Mouse (Mus musculus) MEL (cell line): ENCODE data around the gene Afg1l. TPM values are rescaled to one million over a fixed set of nuclear protein-coding genes. Genes with fewer than 3 reads are reported as not detected.

Experiments used
- DNase-seq: peaks from one replicate; pipeline ENCODE4 v3.0.0; 2011; ENCODE audit warnings: low read depth, low spot score
- H3K27ac ChIP-seq: 2 replicates; pipeline ENCODE4 v1.5.1; 2012; ENCODE audit warnings: low read depth, mild to moderate bottlenecking, control low read depth, low read length, moderate library complexity; ENCODE audit not compliant: control insufficient read depth
- H3K27me3 ChIP-seq, 2 experiments: fragments of 150-350 bp in 1 of 2; sonication (generic) in 1 of 2; 2 replicates each; pipeline ENCODE4 v1.6.1; 2012; ENCODE audit warnings: low read length in 2 of 2, mild to moderate bottlenecking in 2 of 2, improper control_type of control experiment in 1 of 2, moderate library complexity in 1 of 2; ENCODE audit not compliant: insufficient read depth in 2 of 2, control insufficient read depth in 1 of 2
- H3K36me3 ChIP-seq, 2 experiments: 2 replicates each; pipeline ENCODE4 v1.6.1; 2012 to 2014; ENCODE audit warnings: low read length in 2 of 2, improper control_type of control experiment in 1 of 2, inconsistent platforms in 1 of 2, mild to moderate bottlenecking in 1 of 2; ENCODE audit not compliant: insufficient read depth in 2 of 2, control insufficient read depth in 1 of 2
- H3K4me1 ChIP-seq, 2 experiments: fragments of 150-350 bp in 1 of 2; sonication (generic) in 1 of 2; 2 replicates each; pipeline ENCODE4 v1.6.1; 2012; ENCODE audit warnings: low read length in 2 of 2, improper control_type of control experiment in 1 of 2, mild to moderate bottlenecking in 1 of 2; ENCODE audit not compliant: insufficient read depth in 2 of 2, control insufficient read depth in 1 of 2
- H3K4me3 ChIP-seq, 2 experiments: fragments of 150-350 bp in 1 of 2; sonication (generic) in 1 of 2; 2 replicates each; pipeline ENCODE4 v1.5.1; 2012; ENCODE audit warnings: low read depth in 2 of 2, low read length in 2 of 2, mild to moderate bottlenecking in 2 of 2, moderate library complexity in 2 of 2, control low read depth in 1 of 2, improper control_type of control experiment in 1 of 2; ENCODE audit not compliant: control insufficient read depth in 1 of 2, insufficient read depth in 1 of 2
- H3K79me2 ChIP-seq: 2 replicates; pipeline ENCODE4 v1.6.1; 2012; ENCODE audit warnings: mild to moderate bottlenecking, low read length, moderate library complexity; ENCODE audit not compliant: control insufficient read depth, poor library complexity, insufficient read depth
- H3K9ac ChIP-seq: 2 replicates; pipeline ENCODE4 v1.6.1; 2012; ENCODE audit warnings: low read depth, mild to moderate bottlenecking, control low read depth, low read length, moderate library complexity; ENCODE audit not compliant: control insufficient read depth, poor library complexity, severe bottlenecking
- H3K9me3 ChIP-seq: fragments of 150-350 bp; sonication (generic); replicated peaks from 2 replicates; pipeline ENCODE4 v1.6.1; 2012; ENCODE audit warnings: mild to moderate bottlenecking, low read length, improper control_type of control experiment, moderate library complexity; ENCODE audit not compliant: insufficient read depth
- BHLHE40 ChIP-seq: IDR thresholded peaks from 2 replicates; pipeline ENCODE4 v1.6.1; 2012; ENCODE audit warnings: low read depth, mild to moderate bottlenecking, inconsistent platforms, low read length, improper control_type of control experiment, borderline replicate concordance
- CHD1 ChIP-seq: IDR thresholded peaks from 2 replicates; pipeline ENCODE4 v1.6.1; 2012; ENCODE audit warnings: low read depth, mild to moderate bottlenecking, inconsistent platforms, low read length, improper control_type of control experiment
- CHD2 ChIP-seq: IDR thresholded peaks from 2 replicates; pipeline ENCODE4 v1.6.1; 2011; ENCODE audit warnings: low read length, improper control_type of control experiment
- CTCF ChIP-seq, 3 experiments: IDR thresholded peaks in 2 of 3; conservative IDR thresholded peaks in 1 of 3; 2 replicates each; pipeline ENCODE4 v1.5.1; 2011 to 2012; ENCODE audit warnings: low read length in 3 of 3, low read depth in 2 of 3, mild to moderate bottlenecking in 2 of 3, improper control_type of control experiment in 1 of 3, inconsistent platforms in 1 of 3, mixed read lengths in 1 of 3, moderate library complexity in 1 of 3; ENCODE audit not compliant: control insufficient read depth in 1 of 3, insufficient read depth in 1 of 3, poor library complexity in 1 of 3, severe bottlenecking in 1 of 3
- EP300 ChIP-seq, 2 experiments: IDR thresholded peaks; 2 replicates each; pipeline ENCODE4 v1.6.1; 2011; ENCODE audit warnings: improper control_type of control experiment in 2 of 2, low read length in 2 of 2, low read depth in 1 of 2, mild to moderate bottlenecking in 1 of 2
- ETS1 ChIP-seq: IDR thresholded peaks from 2 replicates; pipeline ENCODE4 v1.6.1; 2012; ENCODE audit warnings: low read depth, mild to moderate bottlenecking, inconsistent platforms, low read length, improper control_type of control experiment, moderate library complexity
- GABPA ChIP-seq: IDR thresholded peaks from 2 replicates; pipeline ENCODE4 v1.6.1; 2012; ENCODE audit warnings: low read depth, mild to moderate bottlenecking, inconsistent platforms, low read length, improper control_type of control experiment, moderate library complexity
- GATA1 ChIP-seq: IDR thresholded peaks from 2 replicates; pipeline ENCODE4 v1.6.1; 2011; ENCODE audit warnings: low read depth, low read length, improper control_type of control experiment
- HCFC1 ChIP-seq: IDR thresholded peaks from 2 replicates; pipeline ENCODE4 v1.6.1; 2012; ENCODE audit warnings: low read depth, mild to moderate bottlenecking, inconsistent platforms, low read length, improper control_type of control experiment, moderate library complexity
- JUND ChIP-seq: IDR thresholded peaks from 2 replicates; pipeline ENCODE4 v1.6.1; 2011; ENCODE audit warnings: low read depth, mild to moderate bottlenecking, improper control_type of control experiment, low read length
- KAT2A ChIP-seq: conservative IDR thresholded peaks from 2 replicates; pipeline ENCODE4 v1.6.1; 2012; ENCODE audit warnings: low read depth, low read length, improper control_type of control experiment, inconsistent platforms
- MAX ChIP-seq: IDR thresholded peaks from 2 replicates; pipeline ENCODE4 v1.6.1; 2011; ENCODE audit warnings: low read length, improper control_type of control experiment
- MEF2A ChIP-seq: IDR thresholded peaks from 2 replicates; pipeline ENCODE4 v1.6.1; 2014; ENCODE audit warnings: low read depth, mild to moderate bottlenecking, inconsistent platforms, low read length, improper control_type of control experiment; ENCODE audit not compliant: poor library complexity, insufficient replicate concordance, severe bottlenecking; ENCODE audit errors: extremely low read depth
- MXI1 ChIP-seq: IDR thresholded peaks from 2 replicates; pipeline ENCODE4 v1.6.1; 2011; ENCODE audit warnings: mild to moderate bottlenecking, low read depth, low read length, improper control_type of control experiment
- MYB ChIP-seq: IDR thresholded peaks from 2 replicates; pipeline ENCODE4 v1.6.1; 2011; ENCODE audit warnings: mild to moderate bottlenecking, low read depth, low read length, improper control_type of control experiment
- MYC ChIP-seq: IDR thresholded peaks from 2 replicates; pipeline ENCODE4 v1.6.1; 2011; ENCODE audit warnings: low read depth, mild to moderate bottlenecking, low read length, improper control_type of control experiment, moderate library complexity
- NRF1 ChIP-seq: IDR thresholded peaks from 2 replicates; pipeline ENCODE4 v1.6.1; 2014; ENCODE audit warnings: low read depth, mild to moderate bottlenecking, inconsistent platforms, low read length, improper control_type of control experiment, moderate library complexity; ENCODE audit not compliant: poor library complexity, insufficient read depth, severe bottlenecking
- POLR2A ChIP-seq, 2 experiments: IDR thresholded peaks; 2 replicates each; pipeline ENCODE4 v1.6.1; 2011 to 2012; ENCODE audit warnings: low read length in 2 of 2, mild to moderate bottlenecking in 2 of 2, control low read depth in 1 of 2, improper control_type of control experiment in 1 of 2, low read depth in 1 of 2, moderate library complexity in 1 of 2; ENCODE audit not compliant: control insufficient read depth in 1 of 2, insufficient read depth in 1 of 2, poor library complexity in 1 of 2
- POLR2AphosphoS2 ChIP-seq: IDR thresholded peaks from 2 replicates; pipeline ENCODE4 v1.6.1; 2011; ENCODE audit warnings: low read length, improper control_type of control experiment
- RCOR1 ChIP-seq: IDR thresholded peaks from 2 replicates; pipeline ENCODE4 v1.6.1; 2012; ENCODE audit warnings: low read depth, mild to moderate bottlenecking, inconsistent platforms, low read length, improper control_type of control experiment
- SIN3A ChIP-seq: IDR thresholded peaks from 2 replicates; pipeline ENCODE4 v1.6.1; 2012; ENCODE audit warnings: low read length, improper control_type of control experiment, inconsistent platforms
- SMC3 ChIP-seq: IDR thresholded peaks from 2 replicates; pipeline ENCODE4 v1.6.1; 2011; ENCODE audit warnings: low read depth, low read length, improper control_type of control experiment
- TBP ChIP-seq: IDR thresholded peaks from 2 replicates; pipeline ENCODE4 v1.8.0; 2011; ENCODE audit warnings: low read depth, low read length, improper control_type of control experiment
- TCF12 ChIP-seq: IDR thresholded peaks from 2 replicates; pipeline ENCODE4 v1.6.1; 2014; ENCODE audit warnings: low read depth, mild to moderate bottlenecking, inconsistent platforms, low read length, improper control_type of control experiment, moderate library complexity
- USF1 ChIP-seq: IDR thresholded peaks from 2 replicates; pipeline ENCODE4 v1.6.1; 2014; ENCODE audit warnings: low read depth, mild to moderate bottlenecking, inconsistent platforms, low read length, improper control_type of control experiment, moderate library complexity
- USF2 ChIP-seq, 2 experiments: IDR thresholded peaks; 2 replicates each; pipeline ENCODE4 v1.6.1; 2011 to 2012; ENCODE audit warnings: improper control_type of control experiment in 2 of 2, low read length in 2 of 2, borderline replicate concordance in 1 of 2, inconsistent platforms in 1 of 2, low read depth in 1 of 2, mild to moderate bottlenecking in 1 of 2; ENCODE audit not compliant: insufficient read depth in 1 of 2
- ZNF384 ChIP-seq: IDR thresholded peaks from 2 replicates; pipeline ENCODE4 v1.6.1; 2012; ENCODE audit warnings: low read depth, mild to moderate bottlenecking, inconsistent platforms, low read length, improper control_type of control experiment
- polyA plus RNA-seq, 2 experiments: library from polyadenylated mRNA; stranded (reverse) in 1 of 2; unstranded in 1 of 2; fragments of >175 nt in 1 of 2; fragments of >200 nt in 1 of 2; gene quantifications; 2 replicates each; pipeline versions ENCODE4 v1.2.1 to v1.2.4; 2012; ENCODE audit warnings: low replicate concordance in 2 of 2, low read depth in 1 of 2; ENCODE audit not compliant: insufficient read length in 2 of 2, insufficient read depth in 1 of 2, missing spikeins in 1 of 2
- total RNA-seq: library from RNA; depleted of rRNA; stranded (reverse); fragments of 300-350 nt; gene quantifications from 2 replicates; pipeline ENCODE4 v1.2.3, GENCODE M21; 2012

Afg1l gene
- total and polyA plus RNA-seq, 3 experiments, result 3.4 to 3.7 TPM; not detected in 1

GRCm38 (mm10) chr10:42522912-42523311 is 44.5 kb upstream of the Afg1l start:
- Histone ChIP-seq H3K79me2 (peaks cover 20% of the 10 kb centered on the region), H3K36me3 (peaks cover 22 to 36% of the 10 kb centered on the region in 2 experiments), H3K4me3 (no peak overlapping the region), H3K27me3 (no peaks in the 10 kb centered on the region), H3K27ac (no peak overlapping the region), H3K9ac (no peak overlapping the region), H3K4me1 (peaks cover 14 to 18% of the 10 kb centered on the region in 2 experiments), H3K9me3 (no peaks in the 10 kb centered on the region)
- no peak for DNase-seq
- TF ChIP-seq HCFC1 (no peak), USF2 (IDR thresholded peaks at IDR 0.05; ENCODE audit: borderline replicate concordance in 1 of 2, insufficient read depth in 1 of 2, low read depth in 1 of 2, low read length in 2 of 2) (no peak)

- Histone ChIP-seq H3K79me2 (peaks cover 28% of the 10 kb centered on the region), H3K27me3 (no peaks in the 10 kb centered on the region), H3K9me3 (no peaks in the 10 kb centered on the region), H3K36me3 (peaks cover 16 to 48% of the 10 kb centered on the region in 2 experiments), H3K4me1 (peaks cover 14 to 26% of the 10 kb centered on the region in 2 experiments), H3K9ac (peak overlapping the region; percentile 23; the same call in 1 of the 2 replicates), H3K4me3 (no peak overlapping the region), H3K27ac (peak overlapping the region; percentile 87)
- no peak for TF ChIP-seq USF2 (IDR thresholded peaks at IDR 0.05; ENCODE audit: borderline replicate concordance in 1 of 2, insufficient read depth in 1 of 2, low read depth in 1 of 2, low read length in 2 of 2)
- TF ChIP-seq CHD2, result no peak
- peak; percentile 68 for TF ChIP-seq RCOR1
- 0 out of 2 replicates have a peak, but pooled peaks have one; percentile 57 for TF ChIP-seq JUND
- no peak for TF ChIP-seq MYB
- TF ChIP-seq POLR2AphosphoS2, result no peak
- TF ChIP-seq GATA1, result peak; percentile 65
- TF ChIP-seq EP300 (IDR thresholded peaks at IDR 0.05; ENCODE audit: low read depth in 1 of 2, low read length in 2 of 2), result peak; percentile 66 to 71
- TF ChIP-seq TBP, result no peak
- no peak for TF ChIP-seq CTCF (IDR thresholded peaks at IDR 0.05 in 2 of 3, conservative IDR thresholded peaks at IDR 0.05 in 1 of 3; ENCODE audit: control insufficient read depth in 1 of 3, insufficient read depth in 1 of 3, low read depth in 2 of 3, low read length in 3 of 3, poor library complexity in 1 of 3, severe bottlenecking in 1 of 3)
- TF ChIP-seq MAX, result peak; percentile 97
- TF ChIP-seq CHD1, result no peak
- TF ChIP-seq POLR2A (IDR thresholded peaks at IDR 0.05; ENCODE audit: control insufficient read depth in 1 of 2, insufficient read depth in 1 of 2, low read depth in 1 of 2, low read length in 2 of 2, poor library complexity in 1 of 2), result peak in 1 of 2 experiments; percentile 39; a peak in 1 of 4 replicates
- peak; percentile 43; the same call in 1 of the 2 replicates for TF ChIP-seq TCF12
- no peak for TF ChIP-seq HCFC1
- TF ChIP-seq MYC, result peak; percentile 97
- 0 out of 2 replicates have a peak, but pooled peaks have one; percentile 23 for TF ChIP-seq ZNF384
- TF ChIP-seq BHLHE40, result peak; percentile 97
- peak; percentile 84 for TF ChIP-seq SIN3A
- TF ChIP-seq GABPA, result no peak
- peak; percentile 81 for TF ChIP-seq USF1
- no peak for TF ChIP-seq KAT2A
- TF ChIP-seq MEF2A, result no peak
- peak; percentile 75 for TF ChIP-seq ETS1
- peak; percentile 96 for TF ChIP-seq MXI1
- TF ChIP-seq SMC3, result no peak
- TF ChIP-seq NRF1, result no peak
- peak; percentile 88 for DNase-seq
These were observed 43.1 kb upstream of the Afg1l start for GRCm38 (mm10) chr10:42521315-42521981.
